Mouse (Mus musculus) yolk sac, embryonic 10.5 days (tissue): Measurements from ENCODE around the gene Acot11.
"Not testable (repeated sequence)": the region's sequence is repeated elsewhere in the genome, so short reads cannot be mapped to it uniquely, and the experiment has no call there.

Experiments
- DNase-seq: peaks from one replicate; pipeline ENCODE4 v3.0.0-alpha.2; 2017; ENCODE audit warnings: low spot score

Gene Acot11

DNA sequence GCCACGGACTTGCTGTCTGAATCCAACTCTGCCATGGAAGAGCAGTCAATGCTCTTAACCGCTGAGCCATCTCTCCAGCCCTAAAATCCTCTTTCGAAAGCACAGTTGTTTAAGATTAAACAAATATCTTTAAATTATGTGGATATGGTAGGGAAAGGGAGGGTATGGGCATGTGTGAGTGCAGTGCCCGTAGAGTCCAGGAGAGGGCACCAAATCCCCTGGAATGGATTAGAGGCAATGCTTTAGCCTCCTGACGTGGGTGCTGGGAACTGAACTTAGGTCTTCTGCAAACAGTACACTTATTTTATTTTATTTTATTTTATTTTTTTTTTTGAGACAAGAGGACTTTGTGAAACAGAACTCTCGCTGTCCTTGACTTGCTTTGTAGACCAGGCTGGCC lies 5.2 kb upstream of the Acot11 start:
- DNase-seq = no peak

DNA sequence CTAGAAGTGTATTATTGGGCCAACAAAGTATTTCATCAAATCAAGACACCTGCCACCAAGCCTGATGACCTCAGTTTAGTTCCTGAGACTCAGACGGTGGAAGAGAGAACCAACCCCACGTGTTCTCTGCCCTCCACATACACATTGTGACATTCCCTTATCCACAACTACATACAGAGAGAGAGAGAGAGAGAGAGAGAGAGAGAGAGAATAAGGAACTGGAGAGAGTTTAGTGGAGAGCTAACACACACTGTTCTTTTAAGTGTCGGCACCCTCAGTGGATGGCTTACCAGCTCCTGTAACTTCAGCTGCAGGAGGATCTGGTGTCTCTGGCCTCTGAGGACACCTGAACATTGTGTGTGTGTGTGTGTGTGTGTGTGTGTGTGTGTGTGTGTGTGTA lies 2.5 kb upstream of the Acot11 start:
- no peak for DNase-seq

DNA sequence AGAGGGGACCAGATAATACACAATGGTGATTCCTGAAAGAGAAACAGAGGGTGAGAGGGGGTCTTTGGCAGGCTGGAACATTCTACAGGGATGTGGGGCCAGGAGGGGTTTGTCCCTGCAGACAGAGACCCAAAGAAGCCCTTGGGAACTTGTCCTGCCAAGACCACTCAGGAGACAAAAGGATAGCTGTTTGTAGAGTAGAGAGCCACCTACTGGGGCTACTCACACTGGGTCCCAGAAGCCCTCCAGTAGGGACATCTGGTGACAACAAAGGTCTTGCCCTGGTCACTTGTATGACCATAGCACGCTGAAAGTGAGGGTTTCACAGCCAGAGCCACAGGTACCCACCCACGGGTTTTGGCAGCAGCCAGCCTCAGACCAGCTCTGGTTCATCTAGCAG lies 1.1 kb upstream of the Acot11 start:
- no peak for DNase-seq

DNA sequence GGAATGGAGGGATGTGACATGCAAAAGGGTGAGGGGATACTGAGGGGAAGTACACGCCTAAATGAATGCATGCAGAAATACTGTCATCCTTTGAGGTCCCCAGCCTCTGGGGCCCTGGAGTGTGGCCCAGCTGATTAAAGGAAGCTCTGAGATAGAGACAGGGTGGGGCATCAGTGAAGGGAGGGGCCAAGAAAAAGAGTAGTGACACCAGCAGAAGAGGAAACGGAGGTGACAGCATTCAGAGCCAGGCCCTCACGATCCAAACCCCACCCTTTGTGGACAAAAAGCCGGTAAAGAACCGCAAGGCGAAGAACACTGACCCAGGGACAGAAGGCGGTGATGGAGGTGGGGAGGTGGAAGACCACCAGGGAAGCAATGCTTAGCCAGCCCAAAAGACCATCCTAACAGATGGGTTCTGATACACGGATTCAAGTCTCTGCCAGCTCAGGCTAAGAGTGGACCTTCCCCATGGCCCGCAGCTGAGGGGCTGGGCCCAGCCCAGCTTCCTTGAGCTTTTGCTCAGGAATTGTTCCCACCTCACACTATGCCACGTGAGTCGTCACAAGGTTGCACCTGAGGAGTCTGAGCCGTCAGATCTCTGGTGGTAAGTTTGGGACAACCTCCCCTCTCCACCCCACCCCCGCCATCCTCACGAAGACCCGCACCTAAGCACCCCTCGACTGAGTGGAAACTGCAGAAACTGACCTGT lies 443 bp downstream of the Acot11 start:
- DNase-seq = peak; percentile 38

DNA sequence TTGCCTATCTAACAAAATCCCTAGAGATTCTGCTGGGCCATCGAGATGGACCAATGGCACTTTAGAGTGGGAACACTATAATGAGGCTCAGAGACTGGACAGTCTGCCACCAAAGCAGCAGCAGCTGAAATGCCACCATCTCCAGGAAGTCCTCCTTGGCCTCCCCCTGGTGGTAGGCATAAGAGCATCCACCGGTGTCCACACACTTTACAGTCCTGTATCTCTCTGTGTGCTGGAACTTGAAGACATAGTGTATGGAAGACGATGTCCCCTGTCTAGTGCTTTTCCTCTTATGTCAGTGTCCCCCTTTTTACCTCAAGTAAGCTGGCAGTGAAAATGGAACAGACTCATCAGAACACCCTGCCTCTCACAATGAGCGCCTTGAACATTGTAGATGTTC lies 1.0 kb downstream of the Acot11 start:
- no peak for DNase-seq

DNA sequence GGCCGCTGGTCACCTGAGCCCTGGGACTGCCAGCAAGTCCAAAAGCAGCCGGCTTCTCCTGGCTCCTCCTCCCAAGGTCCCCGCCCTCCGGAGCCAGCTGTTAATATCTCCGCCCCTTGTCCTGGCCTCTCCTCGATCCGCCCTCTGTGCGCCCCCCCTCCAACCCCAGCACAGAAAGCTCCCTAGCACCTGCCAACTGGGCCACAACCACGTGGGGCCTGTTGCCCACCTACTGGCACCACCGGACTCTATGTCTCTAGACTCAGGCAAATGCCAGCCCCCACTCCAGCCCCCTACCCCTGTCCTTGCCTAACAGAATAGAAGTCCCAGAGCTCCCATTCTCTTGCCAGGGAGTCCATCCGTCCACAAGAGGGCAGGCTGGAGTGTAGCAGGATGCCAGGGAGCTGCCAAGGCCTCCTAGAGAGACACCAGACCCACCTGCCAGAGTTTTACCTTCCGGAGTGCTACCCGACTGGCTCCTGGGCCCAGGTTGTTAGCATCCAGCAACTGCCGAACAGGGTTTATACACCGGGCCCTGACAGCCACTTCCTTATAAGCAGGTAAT lies 4.9 kb downstream of the Acot11 start:
- DNase-seq = peak; percentile 75

DNA sequence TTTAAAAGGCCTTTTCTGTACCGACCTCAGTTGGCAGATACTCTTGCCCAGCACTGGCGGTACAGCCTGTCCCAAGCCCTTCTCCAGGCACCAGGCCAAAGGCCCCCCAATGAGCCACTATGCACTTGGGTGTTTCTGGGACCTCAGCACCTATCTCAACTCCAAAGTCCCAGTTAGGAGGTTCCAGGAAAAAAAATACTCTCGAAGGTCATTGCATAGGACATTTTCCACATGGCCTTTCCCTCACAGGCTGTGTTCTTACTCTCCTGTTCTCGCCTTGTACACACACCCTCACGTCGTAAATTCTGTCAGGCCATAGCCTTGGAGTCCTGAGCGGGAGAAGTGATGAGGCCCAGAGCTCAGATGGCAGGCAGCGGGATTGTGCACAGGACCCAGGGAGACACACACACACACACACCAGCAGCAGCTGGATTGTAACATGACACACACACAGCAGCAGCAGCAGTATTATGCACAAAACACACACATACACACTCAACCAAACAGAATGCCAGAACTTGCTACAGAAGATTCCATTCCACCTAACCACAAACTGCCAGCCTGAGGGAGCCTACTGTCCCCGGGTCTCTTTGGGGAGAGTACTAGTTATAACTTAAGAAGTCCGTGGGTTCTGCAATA lies 5.8 kb downstream of the Acot11 start:
- DNase-seq = peak; percentile 30

DNA sequence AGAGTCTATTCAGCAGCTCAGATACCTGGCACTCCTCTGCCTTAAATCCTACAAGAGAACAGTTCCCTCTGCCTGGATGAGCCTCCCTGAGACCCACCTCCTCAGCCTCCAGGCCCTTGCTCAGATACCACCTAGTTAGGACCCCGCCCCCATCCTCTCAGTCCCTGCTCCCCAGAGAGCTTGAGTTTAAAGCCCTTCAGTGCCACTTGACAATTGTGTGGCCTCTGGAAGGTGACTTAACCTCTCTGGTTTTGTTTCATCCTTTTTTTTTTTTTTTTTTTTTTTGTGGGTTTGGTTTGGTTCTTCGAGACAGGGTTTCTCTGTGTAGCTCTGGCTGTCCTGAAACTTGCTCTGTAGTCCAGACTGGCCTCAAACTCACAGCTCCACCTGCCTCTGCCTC lies 9.5 kb downstream of the Acot11 start:
- DNase-seq = no peak

DNA sequence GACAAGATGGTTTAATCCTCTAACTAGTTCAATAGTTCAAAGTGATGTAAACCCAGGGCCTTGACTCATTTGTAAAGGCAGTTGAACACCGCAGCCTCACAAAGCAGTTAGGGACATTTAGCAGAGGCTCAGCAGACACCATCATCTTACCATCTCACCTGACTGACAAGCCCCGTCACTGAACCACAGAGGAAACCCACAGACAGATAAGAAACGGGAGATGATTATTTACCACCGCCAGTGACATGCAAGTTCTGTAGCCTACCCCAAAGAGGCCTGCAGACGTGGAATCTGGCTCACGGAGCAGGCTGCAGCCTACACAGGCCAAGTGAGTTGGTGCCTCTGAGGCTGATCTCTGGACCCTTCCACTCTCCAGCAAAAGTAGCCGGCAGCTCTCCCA lies 10.6 kb downstream of the Acot11 start:
- no peak for DNase-seq

DNA sequence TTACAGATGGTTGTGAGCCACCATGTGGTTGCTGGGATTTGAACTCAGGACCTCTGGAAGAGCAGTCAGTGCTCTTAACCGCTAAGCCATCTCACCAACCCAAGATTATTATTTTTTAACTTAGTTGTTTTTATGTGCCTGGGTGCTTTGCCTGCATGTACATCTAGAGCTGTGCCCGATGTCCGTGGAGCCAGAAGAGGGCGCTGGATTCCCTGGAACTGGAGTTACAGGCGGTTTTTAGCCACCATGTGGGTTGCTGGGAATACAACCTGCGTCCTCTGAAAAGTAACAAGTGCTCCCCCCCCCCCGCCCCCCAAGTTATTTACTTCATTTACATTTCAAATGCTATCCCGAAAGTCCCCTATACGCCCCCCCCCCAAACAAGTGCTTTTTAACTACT lies 11.0 kb downstream of the Acot11 start:
- not testable (repeated sequence) for DNase-seq

DNA sequence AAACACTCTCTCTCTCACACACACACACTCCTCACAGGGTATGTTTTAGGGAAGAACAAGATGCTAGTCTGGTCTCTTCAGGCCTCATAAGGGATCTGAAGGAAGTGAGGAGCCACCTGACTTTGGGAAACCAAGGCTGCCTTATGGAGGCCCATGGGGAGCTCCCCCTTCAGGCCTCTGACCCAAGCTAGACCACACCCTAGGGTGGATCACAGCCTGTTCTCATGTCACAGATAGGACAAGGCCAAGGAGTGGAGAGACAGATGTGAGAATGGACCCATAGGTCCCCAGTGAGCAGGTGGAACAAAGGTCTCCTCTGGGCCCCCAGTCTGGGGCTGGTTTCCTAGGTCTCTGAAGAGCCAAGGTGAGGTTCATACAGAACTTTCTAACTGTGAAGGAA lies 12.5 kb downstream of the Acot11 start:
- no peak for DNase-seq

DNA sequence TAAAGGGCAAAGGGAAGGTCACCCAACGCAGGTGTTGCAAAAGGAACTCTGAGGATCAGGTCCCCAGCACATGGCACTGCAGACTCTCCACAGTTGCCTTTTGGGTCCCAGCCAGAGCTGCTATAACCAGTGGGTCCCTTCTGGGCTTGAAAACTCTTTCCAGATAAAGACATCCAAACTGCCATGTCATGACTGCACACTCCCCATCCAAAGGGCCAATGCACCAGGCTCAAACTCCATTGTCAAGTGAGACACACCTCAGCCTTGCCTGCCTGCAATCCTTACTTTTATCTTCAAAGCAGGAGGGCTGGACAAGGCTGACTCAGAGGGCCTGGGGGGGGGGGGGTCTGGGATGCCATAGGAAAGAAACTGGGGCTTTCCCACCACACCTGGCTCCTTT lies 13.9 kb downstream of the Acot11 start:
- no peak for DNase-seq

DNA sequence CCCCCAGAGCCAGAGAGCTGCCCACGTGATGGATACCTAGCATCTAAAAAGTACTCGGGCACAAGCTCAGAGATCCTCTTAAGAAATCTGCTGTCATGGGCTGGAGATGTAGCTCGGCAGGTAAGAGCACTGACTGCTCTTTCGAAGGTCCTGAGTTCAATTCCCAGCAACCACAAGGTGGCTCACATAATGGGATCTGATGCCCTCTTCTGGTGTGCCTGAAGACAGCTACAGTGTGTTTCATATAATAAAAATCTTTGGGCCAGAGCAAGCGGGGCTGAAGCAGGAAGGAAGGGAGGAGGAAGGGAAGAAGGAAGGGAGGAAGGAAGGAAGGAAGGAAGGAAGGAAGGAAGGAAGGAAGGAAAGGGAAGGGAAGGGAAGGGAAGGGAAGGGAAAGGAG lies 14.6 kb downstream of the Acot11 start:
- DNase-seq = not testable (repeated sequence)

DNA sequence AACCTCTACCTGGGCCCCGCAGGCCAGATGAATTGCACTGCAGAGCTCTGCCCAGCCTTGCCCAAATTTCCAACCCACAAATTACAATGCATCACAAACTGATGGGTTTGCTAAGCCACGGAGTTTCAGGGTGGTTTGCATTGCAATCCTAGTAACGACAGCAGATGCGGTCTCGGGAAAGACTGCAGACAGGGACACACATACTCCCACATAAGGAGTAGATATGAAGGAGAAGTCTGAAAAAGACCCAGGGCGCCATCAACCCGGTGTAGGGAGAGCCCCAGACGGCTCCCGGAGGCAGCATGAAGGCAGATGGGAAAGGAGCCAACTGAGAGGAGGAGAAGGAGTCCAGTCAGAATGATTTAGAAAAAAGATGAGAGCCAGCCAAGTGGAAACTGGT lies 15.1 kb downstream of the Acot11 start:
- DNase-seq = no peak

DNA sequence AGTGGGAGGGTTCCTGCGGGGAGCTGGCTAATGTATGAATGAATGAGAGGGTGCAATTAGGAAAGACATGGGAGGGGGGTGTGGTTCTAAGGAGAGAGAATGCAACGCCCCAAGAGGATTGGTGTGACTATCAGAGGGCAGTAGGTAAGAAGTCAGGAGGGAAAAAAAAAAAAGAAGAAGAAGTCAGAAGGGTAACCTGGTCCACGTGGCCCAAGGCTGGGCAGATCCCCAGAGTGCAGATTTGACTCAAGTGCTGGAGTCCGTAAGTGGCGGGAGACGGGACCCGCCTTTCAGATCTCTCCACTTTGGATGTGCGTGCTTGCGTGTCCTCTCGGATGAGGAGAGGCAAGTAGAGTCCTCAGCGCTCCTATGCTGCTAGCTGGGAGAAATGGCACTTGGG lies 16.2 kb downstream of the Acot11 start:
- no peak for DNase-seq

DNA sequence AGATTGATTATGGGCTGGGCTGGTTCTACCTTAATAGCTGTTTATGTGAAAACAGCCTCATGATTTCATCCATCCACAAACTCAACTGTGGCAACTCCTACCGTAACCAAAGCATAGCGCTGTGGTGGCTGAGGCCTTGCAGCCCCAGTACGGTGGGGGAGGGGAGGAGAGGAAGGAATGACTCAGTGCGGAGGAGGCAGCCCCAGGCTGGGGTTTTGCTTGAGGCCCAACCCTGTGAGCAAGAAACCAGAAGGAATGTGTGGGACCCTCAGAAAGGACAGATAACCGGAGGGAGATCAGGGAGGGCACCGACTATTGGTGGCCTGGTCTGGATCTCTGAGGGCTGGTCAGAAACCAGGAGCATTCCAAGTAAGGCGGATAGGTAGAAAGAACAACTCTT lies 17.0 kb downstream of the Acot11 start:
- peak; percentile 33 for DNase-seq

DNA sequence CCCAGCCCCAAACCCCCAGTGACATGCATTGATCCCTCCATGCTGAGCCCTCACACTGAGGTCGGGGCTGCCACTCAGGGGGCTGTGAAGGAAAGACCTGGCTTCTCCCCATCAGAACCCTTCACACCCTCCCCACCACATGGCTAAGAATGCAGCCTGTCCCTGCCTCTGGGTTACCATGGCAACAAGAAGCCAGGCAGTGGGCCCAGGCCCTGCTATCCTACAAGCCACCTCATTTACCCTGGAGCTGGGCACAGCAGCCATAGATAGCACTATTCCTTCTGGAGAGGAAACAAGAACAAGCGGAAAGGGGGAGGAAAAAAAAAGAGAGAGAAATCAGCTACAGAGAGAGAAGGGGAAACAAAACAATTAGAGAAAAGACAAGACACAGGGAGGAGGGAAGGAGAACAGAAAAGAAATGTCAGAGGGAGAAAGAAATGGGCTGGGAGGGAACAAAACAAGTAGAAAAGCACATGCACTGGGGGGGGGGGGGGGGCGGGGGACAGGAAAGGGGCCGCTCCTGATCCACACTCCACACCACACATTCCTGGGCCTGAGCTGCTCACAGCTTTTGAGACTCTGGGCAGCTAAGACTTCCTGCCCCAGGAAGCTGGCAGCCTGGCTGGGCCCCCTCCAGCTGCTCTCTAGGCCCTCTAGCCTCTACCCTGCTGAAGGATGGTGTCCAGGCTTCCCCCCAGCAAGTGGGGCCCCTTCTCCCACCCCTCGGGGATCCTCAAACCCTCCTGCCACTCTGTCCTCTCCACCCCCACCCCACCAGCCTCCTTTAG lies 18.9 kb downstream of the Acot11 start:
- peak; percentile 43 for DNase-seq

DNA sequence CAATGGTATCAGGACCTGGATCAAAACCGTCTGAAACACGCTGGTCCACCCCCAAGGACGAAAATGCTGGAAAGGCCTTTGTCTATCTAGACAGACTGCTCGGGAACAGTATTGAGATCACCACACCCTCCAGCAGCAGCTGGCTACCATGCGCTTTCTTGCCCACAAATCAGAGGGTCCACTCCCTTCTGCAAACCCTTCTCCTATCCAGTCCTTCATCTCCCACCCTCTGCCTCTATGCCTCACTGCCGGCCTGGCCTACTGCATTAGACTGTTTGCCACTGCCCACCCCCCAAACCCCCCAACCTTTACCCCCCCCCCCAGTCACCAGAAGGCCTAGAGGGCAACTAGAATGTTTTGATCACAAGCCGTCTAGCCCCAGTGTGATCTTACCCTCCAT lies 19.5 kb downstream of the Acot11 start:
- DNase-seq = no peak

DNA sequence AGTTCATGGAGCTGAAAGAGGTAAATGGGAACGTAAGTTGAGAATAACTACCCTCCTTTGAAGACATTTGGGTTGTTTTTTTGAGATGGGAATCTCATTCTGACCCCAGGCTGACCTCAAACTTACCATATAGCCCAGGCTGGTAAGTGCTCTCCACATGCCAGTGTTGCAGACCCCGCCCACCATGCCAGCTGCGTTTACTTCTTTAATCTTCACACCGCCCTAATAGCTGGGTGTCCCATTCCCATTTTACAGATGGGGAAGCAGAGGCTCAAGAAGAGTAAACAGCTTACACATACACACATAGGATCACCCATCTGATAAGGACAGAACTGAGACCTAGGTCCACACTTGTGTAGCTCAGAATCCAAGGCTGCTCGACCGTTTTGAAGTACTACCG lies 20.0 kb downstream of the Acot11 start:
- no peak for DNase-seq

DNA sequence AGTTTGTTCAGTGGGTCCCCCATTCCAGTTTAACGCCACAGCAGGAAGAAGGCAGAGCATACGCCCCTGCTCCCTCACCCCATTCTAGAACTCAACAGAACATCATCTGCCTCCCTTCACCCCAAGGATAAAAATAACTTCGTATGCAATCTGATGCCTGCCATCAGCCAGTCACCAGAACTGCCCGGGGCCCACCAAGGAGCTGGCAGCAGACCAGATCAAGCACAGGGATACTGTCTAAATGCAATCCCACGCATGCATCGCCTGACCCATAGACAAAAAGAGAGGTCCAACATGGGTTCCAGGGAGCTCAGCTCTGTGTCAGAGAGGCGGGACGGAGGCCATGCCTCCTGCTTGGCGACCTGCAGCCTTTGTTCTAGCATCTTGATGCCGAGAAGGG lies 21.7 kb downstream of the Acot11 start:
- no peak for DNase-seq

DNA sequence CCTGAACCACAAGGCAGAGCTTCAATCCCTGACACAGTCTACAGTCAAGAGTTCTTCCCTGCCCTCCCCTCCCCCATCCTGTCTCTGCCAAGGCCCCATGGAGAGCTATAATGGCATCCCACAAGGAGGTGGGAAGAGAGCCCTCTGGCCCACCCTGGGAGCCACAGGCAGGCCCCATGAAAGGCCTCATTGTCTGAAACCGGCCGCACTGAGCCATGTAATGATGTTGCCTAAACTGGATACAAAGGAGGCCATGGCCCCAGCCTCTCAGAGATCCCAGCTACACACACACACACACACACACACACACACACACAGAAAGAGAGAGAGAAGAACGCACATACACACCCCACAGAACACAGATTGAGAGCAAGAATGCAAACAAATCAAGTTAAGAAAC lies 24.8 kb downstream of the Acot11 start:
- DNase-seq = no peak

DNA sequence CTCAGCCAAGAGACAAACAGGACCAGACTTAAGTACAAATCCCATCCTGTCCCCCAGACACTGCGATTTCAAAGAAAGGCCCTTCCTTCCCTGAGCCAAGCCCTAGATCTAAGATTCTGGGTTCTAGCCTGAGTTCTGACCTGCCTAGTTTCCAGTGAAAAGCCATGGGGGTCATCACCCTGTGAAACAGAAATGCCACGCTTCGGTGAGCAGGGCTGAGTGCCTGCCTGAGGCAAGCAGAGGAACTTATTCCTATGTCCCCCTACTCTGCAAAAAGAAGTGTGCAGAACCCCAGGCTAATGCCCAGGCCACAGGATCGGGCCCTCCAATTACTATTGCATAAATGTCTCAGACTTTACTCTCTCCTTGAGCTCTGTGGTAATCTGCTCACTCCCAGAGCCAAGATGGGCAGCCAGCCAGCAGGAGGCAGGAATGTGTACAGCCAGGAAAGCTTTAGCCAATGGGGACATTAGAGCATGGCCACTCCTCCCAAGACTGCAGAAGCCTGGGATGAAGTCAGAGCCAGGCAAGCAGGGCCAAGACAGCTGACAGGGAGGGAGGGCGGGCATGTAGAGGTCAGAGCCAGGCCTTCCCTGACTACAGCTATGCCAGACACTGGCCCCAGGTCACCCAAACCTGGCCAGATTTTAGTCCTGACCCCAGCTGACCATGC lies 26.5 kb downstream of the Acot11 start:
- peak; percentile 81 for DNase-seq
